Mouse (Mus musculus) T-helper 2 cell (primary cell): Measurements from ENCODE around the gene Dnajc17.

Source experiments
- in situ Hi-C: fragments of 300-600 bp; cut with MboI, MseI; formaldehyde crosslinking; loops from one replicate; pipeline ENCODE4 v1.15.1; 2025; ENCODE audit warnings: high pct_unique_total_duplicates

Dnajc17 gene

DNA sequence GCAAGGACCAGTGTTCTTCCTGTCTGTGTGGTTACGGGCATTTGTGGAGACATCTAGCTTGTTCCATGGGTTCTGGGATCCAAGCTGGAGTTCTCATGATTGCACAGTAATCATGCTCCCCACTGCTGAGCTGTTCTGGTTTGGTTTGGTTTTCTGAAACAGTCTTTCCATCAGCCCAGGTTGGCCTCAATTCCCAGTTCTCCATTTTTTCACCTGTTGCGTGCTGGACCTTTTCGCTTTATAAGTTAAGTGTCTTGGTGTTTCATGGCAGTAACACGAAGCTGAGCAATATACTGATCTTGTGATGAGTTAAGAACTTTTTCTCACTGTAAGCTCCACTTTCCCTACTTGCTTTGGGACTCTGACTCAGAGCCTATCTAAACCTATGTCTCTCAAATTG lies 44.6 kb downstream of the Dnajc17 start:
- in situ Hi-C loops, result no loop called here

DNA sequence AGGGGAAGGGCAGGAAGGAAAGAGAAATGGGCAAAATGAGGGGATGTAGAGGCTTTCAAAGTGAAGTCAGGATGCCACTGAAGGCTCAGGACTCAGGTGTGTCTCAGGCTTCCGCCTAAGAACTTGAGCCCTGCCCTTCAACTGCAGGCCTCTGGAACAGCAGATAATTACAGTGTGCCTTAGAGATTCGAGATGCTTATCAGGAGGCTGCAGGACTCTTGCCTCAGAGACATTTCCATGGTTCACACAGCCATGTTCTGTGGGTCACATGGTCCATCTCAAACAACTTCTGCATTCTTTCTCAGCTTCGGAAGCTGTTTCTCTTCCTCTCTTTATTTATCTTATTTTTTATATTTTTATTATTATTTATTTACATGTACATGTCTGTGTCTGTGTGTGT lies 45.5 kb downstream of the Dnajc17 start:
- in situ Hi-C loops, result no loop called here

DNA sequence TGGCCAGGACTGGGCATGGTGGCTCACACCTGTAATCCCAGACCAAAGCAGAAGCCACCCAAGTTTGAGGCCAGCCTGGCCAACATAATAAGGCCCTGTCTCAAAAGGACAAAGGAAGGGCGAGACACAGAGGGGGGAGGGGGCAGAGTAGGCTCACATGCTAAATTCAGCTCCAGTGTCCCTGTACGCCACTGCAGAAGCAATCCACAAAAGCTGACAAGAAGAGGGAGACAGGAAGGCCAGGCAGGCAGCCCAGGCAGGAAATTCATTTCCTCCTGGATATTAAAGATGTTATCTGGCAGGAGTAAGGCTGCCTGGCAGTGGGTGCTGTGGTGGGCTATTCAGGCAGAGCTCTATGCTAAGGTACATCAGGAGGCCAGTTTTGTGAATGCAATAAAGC lies 47.3 kb downstream of the Dnajc17 start:
- in situ Hi-C loops, result no loop called here

DNA sequence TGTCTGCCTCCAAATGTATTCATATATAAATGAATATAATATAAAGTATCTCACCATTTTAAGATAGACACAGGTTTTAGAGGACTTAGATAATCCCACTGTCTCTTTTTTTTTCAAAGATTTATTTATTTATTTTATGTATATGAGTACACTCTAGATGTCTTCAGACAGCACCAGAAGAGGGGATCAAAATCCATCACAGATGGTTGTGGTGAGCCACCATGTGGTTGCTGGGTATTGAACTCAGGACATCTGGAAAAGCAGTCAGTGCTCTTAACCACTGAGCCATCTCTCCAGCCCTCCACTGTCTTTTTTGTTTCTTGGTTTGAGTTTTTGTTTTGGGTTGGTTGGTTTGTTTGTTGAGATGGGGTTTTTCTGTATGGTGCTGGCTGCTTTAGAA lies 50.8 kb downstream of the Dnajc17 start:
- in situ Hi-C loops, result no loop called here

DNA sequence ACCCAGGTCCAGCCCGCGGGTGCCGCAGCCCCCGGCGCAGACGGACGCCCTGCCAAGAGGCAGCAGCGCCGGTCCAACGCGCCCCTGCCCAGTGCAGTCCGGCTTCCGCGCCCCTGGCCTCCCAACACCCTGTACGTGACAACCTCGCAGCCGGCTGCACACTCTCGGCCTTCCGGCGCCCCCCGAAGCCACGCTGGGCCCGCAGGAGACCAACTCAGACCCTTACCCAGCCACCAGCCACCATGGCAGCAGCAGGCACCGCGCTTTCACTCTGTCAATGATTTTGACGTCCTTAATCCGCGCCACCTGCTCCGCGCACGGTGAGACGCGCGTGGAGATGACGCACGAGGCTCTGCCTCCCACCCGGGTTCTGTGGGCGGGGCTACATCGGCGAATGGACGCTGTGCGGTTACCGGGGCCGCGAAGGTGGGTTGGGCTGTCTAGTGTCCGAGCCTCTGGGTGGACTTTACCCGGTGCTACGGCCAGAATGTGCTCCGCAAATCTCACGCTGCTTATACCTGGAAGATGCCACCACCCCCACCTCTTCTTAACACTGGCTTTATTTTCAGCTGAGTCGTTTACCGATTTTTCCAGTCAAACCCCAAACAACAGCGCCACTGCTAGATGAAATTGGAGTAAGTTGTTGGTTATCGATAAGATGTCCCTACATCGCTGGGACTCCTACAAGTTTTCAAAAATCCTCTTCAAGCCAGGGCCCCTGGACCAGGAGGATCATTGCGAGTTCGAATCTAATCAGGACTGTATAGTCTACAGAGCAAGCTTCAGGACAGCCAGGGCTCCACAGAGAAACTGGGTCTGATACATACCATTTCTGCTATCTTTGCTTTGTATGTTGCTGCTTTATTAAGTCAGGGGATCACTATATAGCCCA lies 51.7 kb downstream of the Dnajc17 start, which contains the start of gene Rmdn3:
Gene Rmdn3 (minus strand): TSS at position 354 of the 892 bp plus-strand sequence.
- in situ Hi-C loops, result no loop called here

DNA sequence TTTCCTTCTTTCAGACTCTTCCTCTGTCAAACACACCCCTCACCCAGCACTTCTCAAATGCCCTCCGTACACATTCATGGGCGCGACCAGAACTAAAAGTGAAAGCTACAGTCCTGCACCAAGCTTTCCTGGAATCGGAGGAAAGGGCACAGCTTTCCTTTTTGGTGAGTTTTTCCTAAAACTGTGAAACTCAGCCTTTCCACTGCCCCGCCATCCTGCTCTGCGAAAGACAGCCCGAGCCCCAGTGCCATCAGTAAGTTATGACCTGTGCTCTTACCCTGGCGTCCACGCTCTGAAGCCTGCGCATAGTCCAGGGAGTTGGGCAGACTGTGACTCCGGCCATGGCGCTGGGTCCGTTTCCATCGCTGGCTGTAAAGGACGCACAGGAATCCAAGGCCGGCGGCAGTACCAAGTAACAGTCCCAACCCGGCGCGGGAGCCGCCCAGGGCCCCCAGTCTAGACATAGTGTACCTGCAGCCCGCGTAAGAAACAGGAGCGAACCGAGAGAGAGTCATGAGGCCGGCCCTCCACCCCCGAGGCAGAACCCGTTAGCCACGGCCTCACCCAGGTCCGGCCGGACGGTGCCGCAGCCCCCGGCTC lies 52.4 kb downstream of the Dnajc17 start:
- in situ Hi-C loops, result no loop called here

DNA sequence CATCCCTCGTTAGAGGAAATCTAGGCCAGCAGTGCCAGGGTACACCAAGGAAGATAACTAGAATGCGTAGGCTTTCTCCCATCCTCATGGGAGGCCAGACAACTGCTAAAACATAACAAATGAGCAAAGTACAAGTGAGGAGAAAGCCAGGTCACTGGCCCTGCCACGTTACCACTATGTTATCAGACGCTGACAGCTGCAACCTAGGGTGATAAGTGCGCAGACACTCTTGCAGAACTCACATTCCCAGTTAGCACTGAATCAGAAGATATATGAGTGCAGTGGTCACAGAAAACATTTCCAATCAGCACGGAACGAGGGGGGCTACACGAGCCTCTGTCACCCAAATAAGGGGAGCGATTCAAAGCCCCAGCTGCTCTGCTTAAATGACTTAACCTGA lies 53.2 kb downstream of the Dnajc17 start:
- in situ Hi-C loops, result no loop called here

DNA sequence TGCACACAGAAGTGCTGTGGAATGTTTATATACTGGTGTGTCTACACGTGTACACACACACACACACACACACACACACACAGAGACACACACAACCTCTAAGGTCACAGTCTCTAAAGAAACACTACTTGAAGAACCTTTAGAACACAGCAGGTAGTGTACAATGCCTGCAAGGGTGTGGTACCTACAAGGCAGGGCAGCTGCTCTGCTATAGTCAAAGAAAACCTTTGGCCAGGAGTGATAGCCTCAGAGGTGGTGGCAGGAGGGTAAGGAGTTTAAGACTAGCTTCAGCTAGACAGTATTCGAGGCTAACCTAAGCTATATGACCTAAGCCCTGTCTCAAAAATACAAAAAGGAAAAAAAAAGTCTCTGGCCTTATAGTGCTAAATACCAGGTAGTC lies 53.9 kb downstream of the Dnajc17 start:
- in situ Hi-C loops, result no loop called here

DNA sequence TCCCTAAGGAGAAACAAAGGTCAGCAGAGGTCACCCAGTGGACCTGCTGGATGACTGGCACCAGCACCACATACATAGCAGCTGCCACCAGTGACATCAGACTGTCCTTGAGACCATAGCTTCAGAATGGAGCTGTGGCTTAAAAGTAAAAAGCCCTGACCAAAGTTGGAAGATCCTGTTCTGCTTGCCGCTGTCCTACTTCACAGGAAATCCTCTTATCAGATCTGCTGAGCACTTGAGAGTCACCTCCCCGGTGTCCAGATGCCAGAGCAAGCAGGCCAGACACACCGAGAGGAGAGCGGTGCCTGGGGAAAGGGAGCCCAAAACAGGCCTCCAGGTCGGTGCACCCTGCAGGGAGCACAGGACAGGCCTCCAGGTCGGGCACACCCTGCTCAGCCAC lies 56.3 kb downstream of the Dnajc17 start:
- in situ Hi-C loops, result no loop called here

DNA sequence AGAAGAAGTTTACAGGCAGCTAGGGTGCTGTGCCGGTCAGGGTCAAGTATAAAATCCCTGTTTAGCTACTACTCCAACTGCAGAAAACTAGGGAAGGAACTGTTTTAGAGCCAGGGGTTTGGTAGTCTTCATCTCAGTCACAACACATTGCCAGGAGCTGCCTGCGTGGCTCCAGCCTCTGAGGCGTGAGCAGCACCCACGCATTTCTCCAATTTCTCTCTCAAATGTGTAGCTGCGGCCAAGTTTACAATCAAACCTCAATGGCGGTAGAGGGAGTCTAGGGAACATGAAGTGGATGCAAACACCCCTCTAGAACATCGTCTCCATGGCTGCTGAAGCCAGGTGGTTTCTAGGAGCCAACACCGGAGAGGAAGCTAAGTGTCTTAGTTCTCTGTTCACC lies 60.8 kb downstream of the Dnajc17 start:
- in situ Hi-C loops, result no loop called here

DNA sequence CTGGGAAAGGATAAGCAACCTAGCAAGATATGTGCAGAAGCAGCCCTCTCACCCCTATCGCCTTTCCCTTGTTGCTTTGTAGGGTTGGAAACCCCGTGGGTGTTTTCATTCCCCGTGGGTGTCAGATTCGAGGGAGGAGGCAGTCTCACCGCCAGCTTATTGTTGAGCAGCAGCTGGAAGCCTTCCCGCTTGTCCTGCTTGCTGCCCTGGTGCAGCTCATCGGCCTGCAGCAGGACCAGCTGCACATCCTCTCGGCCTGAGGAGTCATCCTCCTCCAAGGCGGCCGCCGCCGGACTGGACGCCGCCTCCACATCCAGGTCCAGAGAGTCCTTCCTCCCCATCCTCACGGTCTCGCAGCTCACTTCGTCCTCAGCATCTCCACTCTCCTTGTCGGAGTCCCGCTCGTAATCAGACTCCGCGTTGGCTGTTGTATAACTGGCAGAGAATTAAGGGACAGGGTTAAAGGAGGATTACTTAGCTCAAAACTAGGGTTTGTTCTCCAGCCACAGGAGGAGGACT lies 61.4 kb downstream of the Dnajc17 start:
- in situ Hi-C loops, result no loop called here

DNA sequence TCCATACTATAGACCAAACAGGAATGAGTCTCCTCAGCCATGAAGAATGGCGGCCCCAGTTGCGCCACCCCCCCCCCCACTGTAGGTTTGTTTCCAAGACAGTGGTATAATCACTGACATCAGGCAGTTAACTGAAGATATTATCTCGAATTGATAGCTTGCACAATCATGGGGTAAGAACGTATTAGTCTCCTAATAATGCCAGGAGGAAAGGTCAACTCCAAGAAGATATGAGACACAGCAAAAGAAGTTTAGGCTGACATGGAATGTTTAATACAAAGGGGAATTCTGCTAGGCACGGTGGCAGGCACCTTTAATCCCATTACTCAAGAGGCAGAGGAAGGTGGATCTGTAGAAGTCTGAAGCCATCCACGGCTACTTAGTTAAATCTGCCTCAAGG lies 62.2 kb downstream of the Dnajc17 start:
- in situ Hi-C loops, result no loop called here

DNA sequence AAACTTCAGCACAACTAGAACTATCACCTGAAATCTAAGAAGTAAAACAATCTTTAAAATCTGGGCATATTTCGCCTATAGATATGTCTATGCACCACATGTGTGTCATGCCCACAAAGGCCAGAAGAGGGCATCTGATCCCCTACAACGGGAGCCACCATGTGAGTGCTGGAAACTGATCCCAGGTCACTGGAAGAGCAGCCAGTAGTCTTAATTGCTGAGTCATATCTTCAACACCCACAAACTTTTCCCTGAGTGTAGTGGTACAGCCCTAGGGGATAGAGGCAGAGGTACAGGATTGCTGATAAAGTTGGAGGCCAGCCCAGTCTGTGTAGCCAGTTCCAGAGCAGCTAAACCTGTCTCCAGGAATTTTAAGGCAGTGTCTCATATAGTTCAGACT lies 63.4 kb downstream of the Dnajc17 start:
- in situ Hi-C loops, result no loop called here

DNA sequence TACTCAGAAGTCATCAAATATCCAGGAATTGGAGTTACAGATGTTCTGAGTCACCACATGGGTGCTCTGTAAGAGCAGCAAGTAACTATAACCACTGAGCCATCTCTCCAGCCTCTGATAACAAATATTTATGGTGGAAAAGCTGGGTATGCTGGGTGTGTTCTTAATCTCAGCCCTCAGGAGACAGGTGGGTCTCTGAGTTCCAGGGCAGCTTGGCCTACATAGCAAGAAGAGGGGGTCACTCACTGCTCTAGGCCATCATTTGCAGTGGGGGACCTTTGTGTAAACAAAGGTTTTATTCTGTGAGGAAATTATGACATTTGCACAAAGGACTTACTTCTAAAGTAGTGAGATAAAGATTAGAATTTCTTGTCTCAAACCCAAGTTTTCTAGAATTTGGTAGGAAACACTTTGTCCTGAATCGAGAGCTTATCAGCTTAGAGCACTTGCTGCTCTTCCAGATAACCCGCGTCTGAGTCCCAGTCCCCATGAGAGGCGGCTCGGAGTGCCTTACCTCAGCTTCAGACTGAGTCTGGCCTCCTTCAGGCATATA lies 72.2 kb downstream of the Dnajc17 start:
- in situ Hi-C loops, result loop anchor here (10.0 kb wide), 1 partner anchor 288 kb away; no protein-coding TSS in a partner anchor
